Mouse (Mus musculus) ovary, adult 10 weeks (tissue): ENCODE results near the gene Dstn. TPM values are rescaled to one million over a fixed set of nuclear protein-coding genes. Genes with fewer than 3 reads are reported as not detected.

Experiments
- polyA plus RNA-seq: library from polyadenylated mRNA; stranded (reverse); fragments of 350-450 nt; fragmentation: Illumina TruSeq; extraction: RNeasy Lipid Tissue Mini Kit (QIAGEN cat#74804); gene quantifications from one replicate; pipeline ENCODE4 v1.2.3, GENCODE M21; 2014

Gene Dstn
- polyA plus RNA-seq: 2,081 TPM

DNA sequence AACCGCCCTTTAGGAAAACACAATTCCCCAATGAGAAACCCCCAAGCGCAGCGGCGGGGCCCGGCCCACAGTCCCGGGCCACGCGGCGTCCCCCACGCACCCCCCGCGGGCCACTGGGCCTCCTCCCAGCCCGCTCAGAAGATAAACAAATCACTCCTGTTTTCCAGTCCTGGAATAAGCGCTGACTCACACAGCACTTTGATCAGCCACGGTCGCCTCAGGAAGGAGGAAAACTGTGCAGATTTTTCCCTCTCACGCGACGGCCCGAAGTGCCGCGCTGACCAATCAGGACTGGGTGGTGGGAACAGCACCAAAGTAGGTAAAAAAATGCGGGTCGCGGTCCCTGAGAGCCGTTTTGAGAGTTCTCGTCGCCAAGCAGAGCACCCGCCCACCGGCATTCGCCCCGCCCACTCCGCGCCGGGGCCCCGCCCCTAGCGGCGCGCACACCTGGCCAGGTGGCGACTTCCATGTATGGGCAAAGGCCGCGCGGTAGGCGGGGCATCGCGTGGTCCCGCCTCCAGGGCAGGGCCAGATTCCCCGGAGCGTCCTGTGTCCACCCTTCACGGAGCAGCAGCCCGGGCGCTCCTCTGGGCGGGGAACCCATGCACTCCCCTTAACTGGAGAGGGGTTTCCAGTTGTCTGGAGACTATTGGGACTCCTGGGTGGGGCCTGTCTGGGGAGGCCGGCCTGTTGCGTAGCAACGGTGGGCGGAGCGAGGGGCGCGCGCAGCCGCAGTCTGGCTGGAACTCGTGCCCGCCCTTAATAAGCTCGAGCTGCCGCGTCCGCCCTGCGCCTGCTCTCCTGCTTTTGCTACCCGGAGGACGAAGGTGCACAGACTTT is at the start of gene Dstn:
Gene Dstn (plus strand): TSS at position 561 of the 840 bp plus-strand sequence.

Other genes starting within 250 kb of the Dstn start
- gene Bfsp1, start 52.1 kb upstream of the Dstn start, polyA plus RNA-seq: 0.54 TPM
- gene Rrbp1, start 95.9 kb downstream of the Dstn start, polyA plus RNA-seq: 129 TPM
- not detected for gene Banf2, start 117.7 kb downstream of the Dstn start, polyA plus RNA-seq